In genomic region chr4:99032921-99033320, GRCm38 (mm10) we compare ENCODE assay signal across 14 mouse cellular contexts. TPM values are rescaled to one million over a fixed set of nuclear protein-coding genes. Genes with fewer than 3 reads are reported as not detected.
DNase-seq lines count a peak whose midpoint lies in the region; ATAC-seq and TF ChIP-seq lines count a peak whose summit lies in the region.
"Had no signal": no experiment of that assay in that cellular context is flagged by ENCODE, and none has a peak within 500 bp of the region (broad histone marks: within the 10 kb centered on the region; RNA-seq: fewer than 3 reads in every experiment).

No protein-coding gene starts in this region.

- H3K9me3 ChIP-seq in liver, embryonic 12.5 days (replicated peaks), result no peaks in the 10 kb centered on the region
- H3K9me3 ChIP-seq in megakaryocyte, embryonic 14.5 days, result no peaks in the 10 kb centered on the region
- H3K9me3 ChIP-seq: hindbrain, embryonic 10.5 days had no signal

- H3K4me2 ChIP-seq in liver, embryonic 12.5 days, result peak overlapping the region; percentile 22; the same call in 1 of the 2 replicates

- no peak for TF ChIP-seq POLR2A in lung, adult 2 months (IDR thresholded peaks at IDR 0.05; ENCODE audit: borderline replicate concordance, extremely low read depth, low read depth, low read length)

- TF ChIP-seq CTCF in lung, adult 2 months (IDR thresholded peaks at IDR 0.05; ENCODE audit: insufficient read depth, low read length), result no peak

- no peaks in the 10 kb centered on the region for H3K27me3 ChIP-seq in liver, embryonic 12.5 days (replicated peaks)
- H3K27me3 ChIP-seq in megakaryocyte, embryonic 14.5 days (replicated peaks), result no peaks in the 10 kb centered on the region

- DNase-seq in adrenal gland, postnatal 10 days, result peak; percentile 34
- DNase-seq in adrenal gland, postnatal 4 days (ENCODE audit: low spot score in 2 of 2), result no peak
- peak; percentile 34 to 35 for DNase-seq in lung, adult 18-20 months
- no peak for DNase-seq in lung, adult 2 months
- no peak for DNase-seq in thymus, postnatal 25 days
- DNase-seq: adrenal gland, adult 2 months; cerebellum, postnatal 10 days; thymus, postnatal 36 days had no signal

- WGBS in lung, adult 2 months, result 49% methylated on average over 4 of the region's 4 CpGs
- WGBS in liver, embryonic 12.5 days (ENCODE audit: insufficient replicate concordance), result 35% methylated on average over 4 of the region's 4 CpGs

- no peak overlapping the region for H3K4me3 ChIP-seq in lung, adult 2 months (replicated peaks; ENCODE audit: extremely low read depth, low read depth, low read length)
- no peak overlapping the region for H3K4me3 ChIP-seq in liver, embryonic 12.5 days
- peak overlapping the region; percentile 89 for H3K4me3 ChIP-seq in megakaryocyte, embryonic 14.5 days (replicated peaks)
- H3K4me3 ChIP-seq: hindbrain, embryonic 10.5 days had no signal

- no peak for ATAC-seq in liver, embryonic 12.5 days
- no peak; the same call in 1 of the 2 replicates for ATAC-seq in erythroblast, adult 5-6 weeks (replicated peaks; ENCODE audit: low FRiP score, poor library complexity, severe bottlenecking)

- no peak overlapping the region for H3K9ac ChIP-seq in liver, embryonic 12.5 days

- no peak overlapping the region for H3K27ac ChIP-seq in liver, embryonic 12.5 days
- H3K27ac ChIP-seq: hindbrain, embryonic 10.5 days had no signal

- 0 out of 2 replicates have a peak, but pooled peaks cover 2% of the 10 kb centered on the region for H3K4me1 ChIP-seq in lung, adult 2 months (ENCODE audit: control insufficient read depth, insufficient read depth, low read length)
- 0 out of 2 replicates have a peak, but pooled peaks cover 3% of the 10 kb centered on the region for H3K4me1 ChIP-seq in liver, embryonic 12.5 days
- H3K4me1 ChIP-seq in megakaryocyte, embryonic 14.5 days, result peaks cover 5% of the 10 kb centered on the region; the same call in 1 of the 2 replicates
- H3K4me1 ChIP-seq: hindbrain, embryonic 10.5 days had no signal

- no peaks in the 10 kb centered on the region for H3K36me3 ChIP-seq in liver, embryonic 12.5 days
- no peaks in the 10 kb centered on the region for H3K36me3 ChIP-seq in megakaryocyte, embryonic 14.5 days (replicated peaks; ENCODE audit: low read length)
- H3K36me3 ChIP-seq: hindbrain, embryonic 10.5 days had no signal

RNA-seq across cellular contexts. Expression of gene Angptl3, which starts 2.2 kb away (rescaled TPM):
- 10 to 100 TPM; 26.0 to 61.7 TPM for total RNA-seq in adrenal gland, postnatal 10 days (2021)
- total RNA-seq in adrenal gland, postnatal 4 days (2021), result 10 to 100 TPM in 1 of 2 experiments, 1 to 10 TPM in 1; 1.7 to 46.8 TPM
- polyA plus RNA-seq in lung, adult 2 months (2012; rRNA removed), result 0.26 TPM in 1 of 2 replicates, not detected in the other
- 18.0 and 20.3 TPM in 2 replicates for polyA plus RNA-seq in liver, embryonic 12.5 days (2016; fragmentation: Nextera tagmentation; extraction: Ambion mirVana)
- polyA plus RNA-seq in megakaryocyte, embryonic 14.5 days (2012; ENCODE audit: insufficient read depth, low replicate concordance), result 0.18 TPM in 1 of 2 replicates, not detected in the other
- total RNA-seq in erythroblast, adult 5-6 weeks (2015; ENCODE audit: low replicate concordance), result not detected in 2 replicates
- total RNA-seq in erythroblast, adult 5-6 weeks (2017; ENCODE audit: low replicate concordance), result not detected in 2 replicates
- total RNA-seq: layer of hippocampus, adult 18-20 months; midbrain, postnatal 0 days had no signal

Comparison
In these comparisons a context has a peak if more than half of its experiments do, and no peak if none do; other contexts are left out.
1. DNase-seq: peak in adrenal gland, postnatal 10 days (single experiment) and lung, adult 18-20 months (2 of 2); none in adrenal gland, postnatal 4 days (0 of 2), lung, adult 2 months (single experiment) and thymus, postnatal 25 days (single experiment).